Mouse (Mus musculus) gastrocnemius, adult 2 months (tissue): ENCODE measurements around the gene Spn. TPM values are rescaled to one million over a fixed set of nuclear protein-coding genes. Genes with fewer than 3 reads are reported as not detected.

Experiments used
- DNase-seq: peaks from one replicate; pipeline ENCODE4 v3.0.0; 2022
- H3K27ac ChIP-seq: fragments of 200-600 bp; 2 replicates; pipeline ENCODE4 v1.8.1; 2022; ENCODE audit warnings: mild to moderate bottlenecking
- H3K4me3 ChIP-seq: fragments of 200-600 bp; 2 replicates; pipeline ENCODE4 v1.8.1; 2022; ENCODE audit warnings: mild to moderate bottlenecking, moderate library complexity
- CTCF ChIP-seq: fragments of 200-600 bp; IDR thresholded peaks from 2 replicates; pipeline ENCODE4 v1.8.1; 2022; ENCODE audit warnings: antibody characterized with exemption, mild to moderate bottlenecking, moderate library complexity
- intact Hi-C: fragments of 180-260 bp; cut with DNase I; formaldehyde crosslinking; loops from one replicate; pipeline ENCODE4 v1.15.1; 2025
- total RNA-seq, 2 experiments: library from RNA; stranded (reverse); gene quantifications; 2 replicates each; pipeline ENCODE4 v1.2.3; 2021

Spn gene
- total RNA-seq, 2 experiments from 2014 or later, result 0.17 TPM; not detected in 1

DNA sequence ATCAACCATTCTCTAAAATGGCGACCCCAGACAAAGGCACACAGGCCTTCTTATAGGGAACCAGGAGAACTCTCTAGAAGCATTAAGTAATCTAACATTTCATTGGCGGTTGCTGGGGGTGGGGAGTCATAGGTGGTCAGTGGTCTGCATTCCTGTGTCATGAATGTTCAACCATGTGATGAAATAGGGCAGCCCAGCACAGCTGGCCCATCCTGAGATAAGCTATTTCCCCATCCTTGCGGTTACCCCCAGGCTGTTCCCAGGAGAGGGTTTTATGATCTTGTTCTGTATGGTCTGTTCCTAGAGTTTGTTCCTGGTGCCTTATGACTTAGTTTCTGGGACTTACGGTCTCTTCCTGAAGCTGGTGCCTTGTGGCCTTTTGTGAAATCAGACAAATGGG, 19.9 kb upstream of the Spn start:
- no peak overlapping the region for H3K27ac ChIP-seq
- no peak overlapping the region for H3K4me3 ChIP-seq
- intact Hi-C loops, result no loop called here
- DNase-seq, result no peak
- TF ChIP-seq CTCF, result no peak

DNA sequence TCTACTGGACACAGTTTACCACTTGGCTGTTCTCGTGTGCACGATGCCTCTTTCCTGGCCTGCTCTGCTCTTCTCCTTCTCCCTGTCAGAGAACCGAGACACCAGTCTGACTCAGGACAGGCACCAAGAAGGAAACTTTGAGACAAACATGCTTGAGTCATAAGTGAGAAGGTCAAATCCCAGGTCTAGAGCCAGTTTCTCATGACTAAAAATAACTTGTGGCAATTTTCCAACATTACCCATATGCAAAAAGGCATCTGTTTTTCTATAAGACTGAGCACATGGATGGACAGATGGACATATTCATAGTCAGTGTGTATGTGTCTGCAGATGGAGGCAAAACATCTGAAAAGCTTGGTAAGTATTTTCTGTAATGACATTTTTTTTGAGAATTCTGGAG, 15.9 kb upstream of the Spn start:
- intact Hi-C loops, result no loop called here
- no peak for TF ChIP-seq CTCF
- peak overlapping the region; percentile 58; the same call in 1 of the 2 replicates for H3K27ac ChIP-seq
- no peak overlapping the region for H3K4me3 ChIP-seq
- DNase-seq, result no peak

DNA sequence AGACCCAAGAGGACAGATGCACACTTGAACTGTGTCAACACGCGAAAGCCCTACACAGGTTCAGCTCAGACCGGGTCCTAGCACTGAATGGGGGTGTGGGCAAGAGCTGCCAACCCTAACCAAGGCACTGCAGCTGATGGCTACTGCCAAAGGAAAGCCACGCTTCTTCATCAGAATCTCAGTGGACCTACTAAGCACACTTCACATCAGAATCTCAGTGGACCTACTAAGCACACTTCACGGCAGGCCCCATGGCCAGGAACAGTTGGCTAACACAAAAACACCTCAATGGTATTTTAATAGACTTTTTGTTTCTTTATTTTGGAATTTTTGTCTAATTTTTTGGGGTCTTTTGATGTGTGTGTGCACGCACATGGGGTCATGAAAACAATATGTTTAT, 14.8 kb upstream of the Spn start:
- intact Hi-C loops, result no loop called here
- no peak for DNase-seq
- no peak overlapping the region for H3K27ac ChIP-seq
- H3K4me3 ChIP-seq, result no peak overlapping the region
- TF ChIP-seq CTCF, result no peak

DNA sequence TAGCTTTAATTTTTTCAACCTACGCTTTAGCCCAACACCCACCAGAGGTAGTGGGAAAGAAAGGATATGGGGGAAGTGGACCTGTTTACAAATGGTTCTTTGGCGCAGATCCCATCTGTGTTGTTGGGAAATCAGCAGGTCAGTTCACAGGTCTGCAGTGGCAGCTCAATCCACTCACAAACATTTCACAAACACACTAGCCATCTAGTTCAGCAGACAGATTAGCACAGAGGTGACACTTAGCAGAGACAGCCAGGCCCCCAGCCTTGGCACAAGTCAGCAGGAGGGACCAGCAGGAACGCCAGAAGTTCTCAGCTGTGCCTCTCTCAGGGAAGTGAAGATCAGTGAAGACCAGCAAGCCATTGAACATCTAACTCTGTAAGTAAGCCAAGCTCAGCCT, 10.3 kb upstream of the Spn start:
- intact Hi-C loops, result no loop called here
- H3K27ac ChIP-seq, result no peak overlapping the region
- TF ChIP-seq CTCF, result no peak
- no peak overlapping the region for H3K4me3 ChIP-seq
- DNase-seq, result no peak

DNA sequence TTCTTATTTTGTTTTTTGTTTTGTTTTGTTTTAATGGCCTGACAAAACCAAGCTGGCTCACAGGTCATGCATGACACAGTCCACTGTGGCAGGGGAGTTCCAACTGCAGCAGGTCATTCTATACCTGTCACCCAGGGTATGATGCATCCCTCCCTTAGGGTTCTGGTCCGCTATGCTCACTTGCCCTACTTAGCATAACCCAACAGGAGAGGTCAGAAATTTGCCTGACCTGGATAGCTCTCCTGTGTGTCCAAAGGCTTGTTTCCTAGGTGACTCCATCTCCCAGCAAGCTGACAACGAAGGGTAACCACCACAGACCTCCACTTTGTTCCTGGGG, 8.6 kb upstream of the Spn start:
- DNase-seq, result no peak
- TF ChIP-seq CTCF, result no peak
- Histone ChIP-seq H3K27ac (no peak overlapping the region), H3K4me3 (no peak overlapping the region)
- intact Hi-C loops, result no loop called here

DNA sequence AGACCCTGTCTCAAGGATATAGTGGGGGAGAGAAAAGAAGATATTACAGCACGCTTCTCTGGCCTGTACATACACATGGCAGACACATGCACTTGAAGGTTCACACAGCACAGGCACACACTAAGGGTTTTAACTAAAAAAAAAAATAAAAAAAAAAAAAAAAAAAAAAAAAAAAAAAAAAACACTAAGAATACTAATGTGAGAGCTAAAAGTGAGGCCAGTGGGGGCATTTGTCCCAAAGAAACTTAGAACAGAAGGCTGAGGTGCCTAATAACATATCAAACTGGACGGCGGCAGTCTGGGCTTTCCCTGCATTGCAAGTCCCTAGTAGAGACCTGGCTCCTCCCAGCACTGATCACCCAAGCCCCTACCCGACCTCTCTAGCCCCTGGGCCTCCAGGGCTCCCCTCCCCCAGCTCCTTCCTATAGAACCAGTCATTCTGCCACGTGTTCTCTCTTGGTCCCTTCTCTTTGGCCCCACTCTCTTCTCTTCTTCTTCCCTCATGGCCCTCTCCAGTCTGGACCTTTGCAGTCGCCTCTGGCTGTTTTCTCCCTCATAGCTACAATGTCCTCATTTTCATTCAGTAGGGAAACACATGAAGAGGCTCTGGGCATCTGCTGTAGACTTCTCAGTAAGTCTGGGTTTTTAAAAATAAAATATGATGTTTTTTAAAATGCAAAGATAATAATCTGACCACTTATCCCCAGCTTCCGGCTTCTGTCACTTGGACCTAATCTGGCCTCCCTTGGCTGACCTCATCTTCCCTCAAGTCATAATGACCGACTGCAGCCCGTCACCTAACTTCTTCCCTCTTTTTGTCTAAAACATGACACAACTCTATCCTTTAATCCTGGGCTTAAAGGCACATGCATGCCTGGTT, 8.0 kb upstream of the Spn start:
- intact Hi-C loops, result no loop called here
- no peak for TF ChIP-seq CTCF
- Histone ChIP-seq H3K27ac (no peak overlapping the region), H3K4me3 (no peak overlapping the region)
- no peak for DNase-seq

DNA sequence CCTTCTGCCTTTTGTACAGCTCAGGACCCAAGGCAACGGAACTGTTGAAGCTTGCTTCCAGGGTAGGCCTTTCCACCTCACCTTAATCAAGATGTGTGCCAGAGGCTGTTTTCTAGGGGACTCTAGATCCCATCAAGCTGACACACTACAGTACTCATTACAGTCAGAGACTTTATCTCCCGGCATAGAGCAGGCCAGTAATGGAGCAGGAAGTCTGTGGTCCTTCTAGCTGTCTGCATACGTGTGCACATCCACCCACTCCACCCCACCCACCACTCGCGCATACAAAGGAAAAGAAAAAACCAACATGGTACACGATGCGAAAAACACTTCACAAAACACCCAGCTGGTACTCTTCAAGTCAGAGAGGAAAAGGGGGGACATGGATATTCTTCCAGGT, 6.8 kb upstream of the Spn start:
- intact Hi-C loops, result loop anchor here (5.0 kb wide), 1 partner anchor 38 kb away; no protein-coding TSS in a partner anchor
- TF ChIP-seq CTCF, result no peak
- Histone ChIP-seq H3K4me3 (no peak overlapping the region), H3K27ac (no peak overlapping the region)
- no peak for DNase-seq

DNA sequence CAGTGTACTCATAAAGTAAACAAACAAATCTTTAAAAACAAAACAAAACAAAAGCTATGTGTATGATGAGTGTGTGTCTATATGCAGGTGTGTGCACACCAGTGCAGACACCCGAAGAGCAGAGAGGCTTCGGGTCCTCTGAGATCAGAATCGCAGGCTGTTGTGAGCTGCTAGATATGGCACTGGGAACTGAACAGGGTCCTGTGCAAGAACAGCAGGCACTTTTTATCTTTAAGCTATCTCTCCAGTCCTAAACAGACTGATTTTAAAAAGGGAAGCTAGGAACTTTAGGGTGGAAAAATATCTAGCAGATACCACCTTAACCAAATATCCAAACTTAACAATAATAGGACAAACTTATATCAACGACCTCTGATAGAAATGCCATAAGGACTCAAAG, 5.0 kb upstream of the Spn start:
- no peak overlapping the region for H3K4me3 ChIP-seq
- no peak overlapping the region for H3K27ac ChIP-seq
- TF ChIP-seq CTCF, result no peak
- DNase-seq, result no peak
- intact Hi-C loops, result loop anchor here (5.0 kb wide), 1 partner anchor 40 kb away; no protein-coding TSS in a partner anchor

DNA sequence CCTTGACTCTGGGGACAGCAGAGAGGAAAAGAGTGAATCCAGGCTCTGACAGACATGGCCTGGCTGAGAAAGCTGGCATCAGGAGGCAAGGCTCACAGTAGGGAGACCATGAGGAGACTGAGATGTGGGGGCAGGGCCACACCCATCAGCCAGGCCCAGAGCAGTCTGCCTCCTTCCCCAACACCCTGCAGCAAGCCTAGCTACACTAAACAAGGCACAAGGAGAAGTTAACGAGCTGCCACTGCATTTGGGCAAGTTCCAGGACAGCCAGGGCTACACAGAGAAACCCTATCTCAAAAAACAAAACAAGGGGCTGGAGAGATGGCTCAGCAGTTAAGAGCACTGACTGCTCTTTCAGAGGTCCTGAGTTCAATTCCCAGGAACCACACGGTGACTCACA, 4.6 kb upstream of the Spn start:
- intact Hi-C loops, result loop anchor here (5.0 kb wide), 1 partner anchor 40 kb away; no protein-coding TSS in a partner anchor
- DNase-seq, result no peak
- Histone ChIP-seq H3K4me3 (no peak overlapping the region), H3K27ac (no peak overlapping the region)
- no peak for TF ChIP-seq CTCF

DNA sequence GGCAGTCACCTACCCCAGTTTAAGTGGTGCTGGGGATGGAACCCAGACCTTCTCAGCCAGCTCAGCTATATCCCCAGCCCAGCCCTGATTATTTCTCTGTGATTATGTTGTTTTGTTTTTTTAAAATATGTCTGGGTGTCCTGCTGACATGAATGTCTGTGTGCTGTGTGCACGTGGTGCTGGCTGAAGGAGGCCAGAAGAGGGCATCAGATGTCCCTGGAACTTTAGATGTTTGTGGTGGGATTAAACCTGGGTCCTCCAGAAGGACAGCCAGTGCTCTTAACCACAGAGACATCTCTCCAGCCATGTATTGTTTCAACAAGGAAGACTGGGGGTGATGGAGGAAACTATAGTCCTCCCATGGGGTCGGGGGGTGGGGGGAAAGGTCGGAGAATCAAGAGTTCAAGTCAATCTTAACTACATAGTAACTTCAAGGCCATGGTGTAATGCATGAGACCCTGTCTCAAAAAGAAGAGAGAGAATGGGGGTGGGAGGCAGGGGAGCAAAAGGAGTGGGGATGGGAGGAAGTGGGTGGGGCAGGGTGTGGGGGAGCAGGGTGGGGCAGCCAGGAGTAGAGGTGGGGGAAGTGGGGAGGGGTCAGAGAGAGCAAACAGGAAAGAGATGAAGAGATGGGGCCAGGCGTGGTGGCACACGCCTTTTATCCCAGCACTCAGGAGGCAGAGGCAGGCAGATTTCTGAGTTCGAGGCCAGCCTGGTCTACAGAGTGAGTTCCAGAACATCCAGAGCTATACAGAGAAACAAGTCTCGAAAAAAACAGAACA, 3.2 kb upstream of the Spn start:
- TF ChIP-seq CTCF, result peak; percentile 8; the same call in 1 of the 2 replicates
- DNase-seq, result no peak
- Histone ChIP-seq H3K27ac (no peak overlapping the region), H3K4me3 (no peak overlapping the region)
- intact Hi-C loops, result loop anchor here (5.0 kb wide), 1 partner anchor 41 kb away; no protein-coding TSS in a partner anchor

DNA sequence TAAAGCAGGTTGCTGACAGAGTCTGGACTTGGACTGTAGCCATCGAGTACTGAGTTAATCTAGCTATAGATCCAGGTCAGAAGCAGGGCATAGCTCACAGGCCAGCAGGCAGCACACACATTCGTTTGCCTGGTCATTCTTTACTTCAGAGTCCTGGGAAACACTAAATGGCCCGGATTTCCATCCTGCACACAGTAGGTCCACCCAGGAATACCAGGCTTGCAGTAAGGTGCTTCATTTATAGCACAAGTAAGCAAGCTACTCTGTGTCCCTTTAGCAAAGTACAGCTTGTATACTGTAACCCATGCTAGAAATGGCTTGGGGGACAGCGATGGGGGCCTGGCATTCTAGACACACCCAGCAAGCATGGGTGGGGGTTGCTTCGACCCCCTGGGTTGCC, 1.9 kb upstream of the Spn start:
- intact Hi-C loops, result no loop called here
- no peak overlapping the region for H3K4me3 ChIP-seq
- no peak for DNase-seq
- TF ChIP-seq CTCF, result no peak
- no peak overlapping the region for H3K27ac ChIP-seq

DNA sequence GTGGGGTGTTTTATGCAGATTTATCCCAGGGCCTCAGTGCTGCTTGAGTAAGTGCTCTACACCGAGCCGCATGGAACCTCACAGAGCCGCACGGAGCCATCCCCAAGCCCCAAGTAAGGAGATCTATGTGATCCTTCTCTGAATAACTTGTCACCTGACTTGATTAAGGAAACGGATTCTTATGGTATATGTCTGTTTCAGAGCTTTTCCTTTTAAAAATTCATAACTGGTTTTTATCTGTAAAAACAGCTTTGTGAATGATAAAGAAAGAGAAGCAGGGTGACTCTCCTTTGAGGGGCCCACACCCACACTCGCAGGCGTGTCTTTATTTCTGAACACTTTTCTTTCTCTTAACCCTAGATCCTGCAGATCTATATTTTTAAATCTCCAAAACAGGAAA, 1.5 kb upstream of the Spn start:
- no peak for TF ChIP-seq CTCF
- no peak for DNase-seq
- Histone ChIP-seq H3K4me3 (no peak overlapping the region), H3K27ac (no peak overlapping the region)
- intact Hi-C loops, result no loop called here
